Mouse (Mus musculus) brain, embryonic 14.5 days (tissue): ENCODE results near the gene Ankrd22.

Source experiments
- CTCF ChIP-seq: fragments of 200-500 bp; IDR thresholded peaks from 2 replicates; pipeline ENCODE4 v1.5.1; 2012; ENCODE audit warnings: inconsistent platforms, mild to moderate bottlenecking, moderate library complexity, borderline replicate concordance; ENCODE audit not compliant: insufficient read depth, insufficient read length; ENCODE audit errors: extremely low read depth
- POLR2A ChIP-seq: fragments of 200-500 bp; IDR thresholded peaks from 2 replicates; pipeline ENCODE4 v1.6.1; 2012; ENCODE audit warnings: mild to moderate bottlenecking, inconsistent platforms, borderline replicate concordance; ENCODE audit not compliant: poor library complexity, insufficient read depth, insufficient read length, severe bottlenecking; ENCODE audit errors: extremely low read depth

GRCm38 (mm10) chr19:34198901-34199300, 33.0 kb upstream of the Ankrd22 start:
- no peak for TF ChIP-seq CTCF
- no peak for TF ChIP-seq POLR2A
